Mouse (Mus musculus) limb, embryonic 14.5 days (tissue): ENCODE measurements around the gene Rps6kc1. TPM values are rescaled to one million over a fixed set of nuclear protein-coding genes. Genes with fewer than 3 reads are reported as not detected.

Experiments
- ATAC-seq: fragments of 200-750 bp; cut with Nextera tagmentation; 2 replicates; pipeline ENCODE4 v1.8.0; 2017; ENCODE audit warnings: low read depth, moderate number of reproducible peaks, moderate TSS enrichment; ENCODE audit not compliant: low FRiP score
- DNase-seq: peaks from one replicate; pipeline ENCODE4 v3.0.0-alpha.2; 2015; ENCODE audit warnings: low spot score
- H3K27ac ChIP-seq: fragments of 300-500 bp; sonication (generic); replicated peaks from 2 replicates; pipeline ENCODE4 v1.5.1; 2014; ENCODE audit warnings: low read depth, mild to moderate bottlenecking, low read length, moderate library complexity, mixed read lengths
- H3K27me3 ChIP-seq: fragments of 300-500 bp; sonication (generic); 2 replicates; pipeline ENCODE4 v1.6.1; 2014; ENCODE audit warnings: low read length, mixed read lengths; ENCODE audit not compliant: control insufficient read depth, insufficient read depth
- H3K36me3 ChIP-seq: fragments of 300-500 bp; sonication (generic); 2 replicates; pipeline ENCODE4 v1.6.1; 2014; ENCODE audit warnings: mild to moderate bottlenecking, low read length, moderate library complexity, mixed read lengths; ENCODE audit not compliant: control insufficient read depth, insufficient read depth
- H3K4me1 ChIP-seq: fragments of 300-500 bp; sonication (generic); 2 replicates; pipeline ENCODE4 v1.6.1; 2014; ENCODE audit warnings: antibody characterized with exemption, low read length, mixed read lengths; ENCODE audit not compliant: control insufficient read depth, insufficient read depth
- H3K4me2 ChIP-seq: fragments of 300-500 bp; sonication (generic); replicated peaks from 2 replicates; pipeline ENCODE4 v1.6.1; 2014; ENCODE audit warnings: low read depth, mild to moderate bottlenecking, low read length, moderate library complexity; ENCODE audit not compliant: severe bottlenecking
- H3K4me3 ChIP-seq: fragments of 300-500 bp; sonication (generic); replicated peaks from 2 replicates; pipeline ENCODE4 v1.5.1; 2014; ENCODE audit warnings: low read length
- H3K9ac ChIP-seq: fragments of 300-500 bp; sonication (generic); 2 replicates; pipeline ENCODE4 v1.6.1; 2014; ENCODE audit warnings: mild to moderate bottlenecking, low read depth, low read length, moderate library complexity; ENCODE audit not compliant: severe bottlenecking
- H3K9me3 ChIP-seq: fragments of 300-500 bp; sonication (generic); 2 replicates; pipeline ENCODE4 v1.6.1; 2016; ENCODE audit warnings: low read length; ENCODE audit not compliant: control insufficient read depth
- POLR2A ChIP-seq: fragments of 200-500 bp; IDR thresholded peaks from 2 replicates; pipeline ENCODE4 v1.8.0; 2012; ENCODE audit warnings: inconsistent platforms, mild to moderate bottlenecking, moderate library complexity, borderline replicate concordance; ENCODE audit not compliant: insufficient read depth, insufficient read length; ENCODE audit errors: extremely low read depth
- WGBS: fragments of 180-500 bp; shearing (Covaris S2); extraction: QIAGEN DNeasy Blood & Tissue Kit; methylation state at CpG from one replicate; pipeline ENCODE4 v1.1.7; 2014; 5-methylcytosine and 5-hydroxymethylcytosine counted together
- polyA plus RNA-seq, 2 experiments: library from polyadenylated mRNA; depleted of rRNA in 1 of 2; stranded (reverse) in 1 of 2; unstranded in 1 of 2; fragments of >200 nt; fragmentation: Nextera tagmentation in 1 of 2; extraction: Ambion mirVana in 1 of 2; gene quantifications; 2 replicates each; pipeline versions ENCODE4 v1.2.1 to v1.2.3; 2012 to 2014

Rps6kc1 gene
- polyA plus RNA-seq, 2 experiments, result 14.7 to 17.4 TPM

- no peak overlapping the region for H3K9ac ChIP-seq
- no peak for ATAC-seq
- H3K4me1 ChIP-seq, result peaks cover 4% of the 10 kb centered on the region; the same call in 1 of the 2 replicates
- no peak overlapping the region for H3K4me2 ChIP-seq
- H3K9me3 ChIP-seq, result no peaks in the 10 kb centered on the region
- 93% methylated on average over 3 of the region's 3 CpGs for WGBS
- no peak for TF ChIP-seq POLR2A
- DNase-seq, result no peak
- no peak overlapping the region for H3K4me3 ChIP-seq
- H3K27me3 ChIP-seq, result no peaks in the 10 kb centered on the region
- H3K27ac ChIP-seq, result no peak overlapping the region
- H3K36me3 ChIP-seq, result peaks cover 29% of the 10 kb centered on the region
Measured at GRCm38 (mm10) chr1:190904136-190904535, 7.4 kb downstream of the Rps6kc1 start.

- H3K27me3 ChIP-seq, result no peaks in the 10 kb centered on the region
- 69% methylated on average over 2 of the region's 2 CpGs for WGBS
- DNase-seq, result no peak
Measured at GRCm38 (mm10) chr1:190901082-190901481, 10.5 kb downstream of the Rps6kc1 start.

GRCm38 (mm10) chr1:190898899-190899575 lies 12.5 kb downstream of the Rps6kc1 start:
- Histone ChIP-seq H3K9ac (no peak overlapping the region), H3K27ac (no peak overlapping the region), H3K4me2 (no peak overlapping the region), H3K9me3 (no peaks in the 10 kb centered on the region), H3K4me3 (no peak overlapping the region), H3K4me1 (no peaks in the 10 kb centered on the region), H3K27me3 (no peaks in the 10 kb centered on the region), H3K36me3 (peaks cover 45% of the 10 kb centered on the region)
- peak; percentile 16 for DNase-seq
- 63% methylated on average over 9 of the region's 9 CpGs for WGBS
- no peak for TF ChIP-seq POLR2A
- ATAC-seq, result no peak; the same call in 1 of the 2 replicates

More at GRCm38 (mm10) chr1:190901082-190901481, 10.5 kb downstream of the Rps6kc1 start:
- TF ChIP-seq POLR2A, result no peak
- Histone ChIP-seq H3K9ac (no peak overlapping the region), H3K4me2 (no peak overlapping the region), H3K4me3 (no peak overlapping the region), H3K9me3 (no peaks in the 10 kb centered on the region), H3K27ac (no peak overlapping the region), H3K4me1 (no peaks in the 10 kb centered on the region), H3K36me3 (peaks cover 46% of the 10 kb centered on the region)
- no peak for ATAC-seq

- no peak overlapping the region for H3K27ac ChIP-seq
- no peak for DNase-seq
- peaks cover 39% of the 10 kb centered on the region for H3K36me3 ChIP-seq
- no peaks in the 10 kb centered on the region for H3K9me3 ChIP-seq
- H3K27me3 ChIP-seq, result no peaks in the 10 kb centered on the region
- 82% methylated on average over 3 of the region's 3 CpGs for WGBS
- no peak overlapping the region for H3K4me3 ChIP-seq
- no peak for ATAC-seq
- no peak for TF ChIP-seq POLR2A
- no peak overlapping the region for H3K4me2 ChIP-seq
- no peak overlapping the region for H3K9ac ChIP-seq
- H3K4me1 ChIP-seq, result no peaks in the 10 kb centered on the region
Measured at GRCm38 (mm10) chr1:190898186-190898585, 13.4 kb downstream of the Rps6kc1 start.

GRCm38 (mm10) chr1:190893559-190894167 lies 17.9 kb downstream of the Rps6kc1 start:
- Histone ChIP-seq H3K36me3 (peaks cover 41% of the 10 kb centered on the region), H3K4me2 (no peak overlapping the region), H3K9ac (no peak overlapping the region), H3K27me3 (no peaks in the 10 kb centered on the region), H3K4me3 (no peak overlapping the region), H3K9me3 (no peaks in the 10 kb centered on the region), H3K4me1 (no peaks in the 10 kb centered on the region), H3K27ac (no peak overlapping the region)
- 85% methylated on average over 6 of the region's 6 CpGs for WGBS
- ATAC-seq, result no peak
- no peak for TF ChIP-seq POLR2A
- DNase-seq, result no peak
